Mouse (Mus musculus) heart, postnatal 25 days (tissue): ENCODE results near the gene Pax5. TPM values are rescaled to one million over a fixed set of nuclear protein-coding genes. Genes with fewer than 3 reads are reported as not detected.
A peak's percentile ranks its signal among the peaks of the same experiment; 100 is the strongest.

ENCODE experiments used
- DNase-seq: peaks from one replicate; pipeline ENCODE4 v3.0.0; 2022; ENCODE audit warnings: low spot score
- intact Hi-C: fragments of 180-260 bp; cut with DNase I; formaldehyde crosslinking; loops from one replicate; pipeline ENCODE4 v1.15.1; 2025
- total RNA-seq, 2 experiments: library from RNA; stranded (reverse); gene quantifications; 2 replicates each; pipeline ENCODE4 v1.2.3; 2021

The Pax5 gene
- total RNA-seq, 2 experiments from 2014 or later, result 0.65 to 1.1 TPM

DNA sequence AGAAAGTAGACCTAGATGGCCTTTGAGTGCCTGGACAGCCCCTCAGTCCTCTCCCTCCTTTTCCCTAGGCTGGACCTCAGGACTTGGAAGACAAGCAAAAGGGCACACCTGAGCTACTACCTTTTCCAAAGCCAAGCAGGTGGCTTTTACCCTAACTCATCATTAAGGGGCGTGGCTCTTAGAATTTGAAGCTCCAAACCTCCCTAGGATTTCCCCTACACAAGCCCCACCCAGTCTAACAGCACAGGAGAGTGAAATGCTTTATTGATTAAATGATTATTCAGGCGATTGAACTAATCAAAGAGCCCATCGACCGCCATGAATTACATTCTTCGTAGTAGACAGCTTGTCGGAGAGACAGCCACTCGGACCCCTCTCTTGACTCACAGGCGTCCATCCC lies 2.0 kb downstream of the Pax5 start:
- intact Hi-C loops, result no loop called here
- no peak for DNase-seq

DNA sequence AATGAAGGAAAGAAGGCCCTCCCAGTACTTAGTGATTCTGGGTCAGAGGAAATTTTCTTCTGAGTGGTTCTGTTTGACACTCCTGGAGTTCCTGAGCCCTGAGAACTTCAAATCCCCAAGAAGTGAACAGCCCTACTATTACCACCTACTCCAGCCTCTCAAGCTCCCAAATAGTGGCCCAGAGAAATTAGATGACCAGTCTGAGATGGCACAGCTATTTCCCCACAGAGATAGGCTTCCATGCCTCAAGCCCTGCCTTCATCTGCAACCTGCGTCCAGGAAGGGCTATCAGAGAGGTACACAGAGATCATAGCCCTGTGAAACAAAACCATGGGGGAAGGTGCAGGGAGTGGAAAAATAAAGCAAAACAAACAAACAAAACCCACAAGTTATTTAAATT lies 3.4 kb downstream of the Pax5 start:
- intact Hi-C loops, result no loop called here
- no peak for DNase-seq

DNA sequence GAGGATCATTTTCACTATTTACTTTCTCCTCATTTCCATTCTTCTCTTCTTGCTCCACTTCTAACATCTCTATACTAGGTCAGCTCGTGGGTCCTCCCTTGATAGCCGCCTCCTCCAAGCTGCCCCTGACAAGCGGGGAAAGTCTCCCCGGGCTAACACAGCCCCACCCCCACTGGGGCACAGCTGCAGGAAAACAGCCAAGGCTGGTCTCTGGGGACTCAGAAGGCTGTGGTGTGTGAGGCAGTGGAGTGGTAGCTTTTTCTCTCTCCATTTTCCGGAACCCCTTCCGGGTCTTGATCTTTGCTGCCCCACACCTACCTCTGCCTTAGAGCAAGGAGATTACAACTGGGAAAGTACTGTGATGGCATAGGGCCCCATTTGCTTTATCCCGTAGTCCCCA lies 4.3 kb downstream of the Pax5 start:
- DNase-seq, result no peak
- intact Hi-C loops, result no loop called here

DNA sequence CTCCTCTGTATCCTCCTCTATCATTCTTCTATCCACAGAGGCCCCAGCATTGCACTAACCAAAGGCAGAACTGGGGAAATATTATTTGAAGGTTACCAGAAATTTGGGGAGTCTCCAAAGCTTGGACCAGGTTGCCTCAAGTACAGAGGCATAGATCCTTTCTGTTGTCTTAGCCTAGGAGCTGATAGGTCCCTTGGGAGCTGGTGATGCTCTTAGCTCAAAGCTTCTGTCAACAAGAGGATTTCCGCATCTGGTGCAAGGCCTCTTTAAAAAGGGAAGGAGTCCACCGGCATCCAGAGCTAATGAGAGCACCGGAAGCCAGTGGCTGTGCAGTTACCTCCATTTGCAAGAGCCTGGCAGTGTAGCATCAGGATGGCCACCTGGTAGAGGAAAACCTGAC lies 5.1 kb downstream of the Pax5 start:
- DNase-seq, result no peak
- intact Hi-C loops, result no loop called here

DNA sequence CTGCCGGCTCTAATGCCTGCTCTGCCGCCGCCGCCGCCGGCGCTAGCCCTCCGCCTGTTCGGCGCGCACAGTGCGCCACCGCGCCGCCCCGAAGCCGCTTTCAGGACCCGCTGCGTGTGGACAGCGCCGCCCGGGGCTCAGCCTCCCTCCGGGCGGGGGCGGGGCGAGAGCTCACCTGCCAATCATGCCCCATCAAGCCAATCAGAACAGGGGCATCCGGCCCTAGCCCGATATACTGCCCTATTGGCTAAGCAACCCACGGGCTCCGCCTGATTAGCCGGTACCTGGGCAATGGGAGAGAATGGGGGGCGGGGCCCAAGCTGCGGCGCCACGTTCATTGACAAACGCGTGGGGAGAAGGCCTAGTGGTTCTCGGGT lies 5.9 kb downstream of the Pax5 start:
- intact Hi-C loops, result no loop called here
- DNase-seq, result peak; percentile 44

DNA sequence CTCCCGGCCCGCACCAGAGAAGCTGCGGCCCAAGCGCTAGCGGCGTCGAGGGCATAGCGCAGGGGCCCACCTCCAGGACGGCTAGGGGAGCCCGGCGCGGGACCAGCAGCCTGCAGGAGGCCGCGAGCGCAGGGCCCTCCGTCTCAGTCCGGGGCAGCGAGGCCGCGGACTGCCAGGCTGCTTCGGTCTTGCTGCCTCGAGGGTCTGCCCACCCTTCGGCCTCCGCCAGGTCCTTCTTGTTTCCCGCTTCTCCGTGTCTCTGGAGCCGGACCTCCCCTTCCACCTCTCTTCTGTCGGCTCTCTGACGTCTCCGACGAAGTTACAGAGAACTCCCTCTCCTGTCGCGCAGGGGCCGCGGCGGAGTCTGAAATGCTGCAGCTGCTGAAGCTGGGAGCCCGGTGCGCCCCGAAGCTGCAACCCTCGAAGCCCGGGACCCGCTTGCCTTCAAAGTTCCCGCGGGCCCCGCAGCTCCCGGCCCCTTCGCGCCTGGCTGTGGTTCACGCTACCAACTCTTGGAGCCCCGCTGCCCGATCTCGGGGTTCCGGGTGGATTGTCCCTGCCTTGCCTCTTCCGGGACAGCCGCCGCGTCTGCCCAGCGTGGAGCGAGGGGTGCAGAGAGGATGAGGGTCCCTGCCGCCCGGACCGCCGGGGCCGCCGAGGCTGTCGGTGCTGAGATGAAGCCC lies 6.5 kb downstream of the Pax5 start:
- DNase-seq, result no peak
- intact Hi-C loops, result no loop called here

DNA sequence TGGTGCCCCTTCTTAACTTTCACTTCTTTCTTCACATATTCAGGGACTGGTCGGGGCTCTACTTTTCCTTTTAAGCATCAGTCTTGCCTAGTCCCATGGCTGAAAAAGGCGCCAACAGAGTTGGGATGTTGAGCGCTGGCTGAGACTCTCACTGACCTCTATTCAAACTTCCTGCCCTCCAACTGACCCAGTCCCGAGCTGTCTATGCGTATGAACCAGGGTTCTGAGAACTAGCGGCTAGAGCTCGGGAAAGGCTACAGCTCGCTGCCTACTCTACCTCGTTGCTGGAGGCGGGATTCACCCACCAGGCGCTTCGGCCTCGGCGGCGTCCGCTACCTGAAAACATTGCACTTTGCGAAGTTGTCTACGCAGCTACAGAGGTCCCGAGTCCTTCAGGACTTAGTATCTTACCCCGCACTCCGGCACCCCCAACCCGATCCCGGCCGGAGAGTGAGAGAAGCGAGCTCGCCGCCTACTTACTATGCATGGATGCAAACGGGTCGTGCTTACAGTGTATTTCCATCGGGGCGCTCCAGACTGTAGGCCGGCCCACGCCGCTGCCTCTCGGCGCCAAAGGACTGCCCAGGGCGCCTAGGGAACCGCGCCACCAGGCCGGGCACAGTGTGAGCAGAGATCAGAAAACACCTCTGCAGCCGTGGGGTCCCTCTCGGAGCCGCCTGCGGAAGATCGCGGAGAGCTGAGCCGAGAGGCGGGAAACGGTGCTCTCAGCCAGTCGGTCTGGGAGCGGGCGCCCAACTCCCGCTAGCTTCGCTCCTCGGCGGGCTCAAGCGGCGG lies 7.2 kb downstream of the Pax5 start:
- DNase-seq, result no peak
- intact Hi-C loops, result no loop called here

DNA sequence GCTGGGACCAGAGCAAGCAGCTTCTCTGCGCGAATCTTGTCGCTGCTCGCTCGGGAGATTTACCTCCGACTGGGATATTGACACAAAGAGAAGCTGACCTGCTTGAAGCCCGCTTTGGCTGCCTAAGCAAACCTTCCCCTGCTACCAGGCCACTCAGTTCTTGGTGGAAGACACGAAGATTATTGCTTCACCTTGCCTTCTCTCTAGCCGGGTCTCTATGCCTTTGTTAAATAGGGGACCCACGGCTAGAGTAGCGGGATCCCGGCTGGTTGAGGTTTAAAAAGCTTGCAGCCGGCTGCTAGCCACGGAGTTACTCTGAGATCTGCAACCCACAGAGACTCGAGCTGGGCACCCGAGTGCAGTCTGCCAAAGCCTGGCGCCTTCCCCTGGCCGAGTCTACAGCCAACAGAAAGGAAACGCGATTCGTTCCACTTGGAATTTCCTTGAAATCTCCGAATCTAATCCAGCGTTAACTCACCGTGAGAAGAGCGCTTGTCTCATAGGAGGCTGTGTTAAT lies 8.2 kb downstream of the Pax5 start:
- intact Hi-C loops, result no loop called here
- DNase-seq, result no peak

DNA sequence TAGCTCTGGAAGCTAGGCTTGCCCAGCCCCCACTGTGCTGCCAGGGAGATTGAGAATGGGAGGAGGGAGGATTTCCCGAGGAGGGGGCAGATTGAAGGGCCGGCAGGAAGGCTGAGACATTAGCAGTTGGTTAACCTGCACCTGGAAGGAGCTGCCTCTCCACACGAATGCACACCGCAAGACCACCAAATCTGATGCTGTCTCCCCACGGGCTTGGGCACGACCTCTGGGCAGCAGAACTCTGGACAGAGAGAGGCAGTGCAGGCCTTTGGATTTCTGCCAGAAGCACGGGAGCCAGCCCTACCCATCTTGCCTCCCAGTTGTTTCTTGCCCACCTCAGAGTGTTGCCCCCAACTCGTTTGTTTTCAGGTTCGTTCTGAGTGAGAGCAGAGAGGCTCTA lies 8.8 kb downstream of the Pax5 start:
- intact Hi-C loops, result no loop called here
- no peak for DNase-seq

DNA sequence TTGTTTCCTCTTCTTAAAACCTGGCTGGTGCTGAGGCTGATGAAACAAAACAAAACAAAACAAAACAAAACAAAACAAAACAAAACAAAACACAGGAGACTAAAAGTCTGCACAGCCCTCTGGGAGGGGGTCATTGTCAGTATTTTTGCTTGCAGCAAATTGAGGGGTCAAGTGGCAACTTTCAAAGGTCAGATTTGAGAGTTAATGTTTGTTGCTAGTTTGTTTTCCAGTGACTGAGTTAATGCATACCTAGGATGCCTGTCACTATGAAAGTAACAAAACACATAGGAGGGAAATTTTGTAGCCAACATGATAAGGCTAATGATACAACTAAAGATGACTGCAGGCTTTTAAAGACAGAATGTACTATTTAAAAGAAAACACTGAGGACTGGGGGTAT lies 13.6 kb downstream of the Pax5 start:
- no peak for DNase-seq
- intact Hi-C loops, result no loop called here

DNA sequence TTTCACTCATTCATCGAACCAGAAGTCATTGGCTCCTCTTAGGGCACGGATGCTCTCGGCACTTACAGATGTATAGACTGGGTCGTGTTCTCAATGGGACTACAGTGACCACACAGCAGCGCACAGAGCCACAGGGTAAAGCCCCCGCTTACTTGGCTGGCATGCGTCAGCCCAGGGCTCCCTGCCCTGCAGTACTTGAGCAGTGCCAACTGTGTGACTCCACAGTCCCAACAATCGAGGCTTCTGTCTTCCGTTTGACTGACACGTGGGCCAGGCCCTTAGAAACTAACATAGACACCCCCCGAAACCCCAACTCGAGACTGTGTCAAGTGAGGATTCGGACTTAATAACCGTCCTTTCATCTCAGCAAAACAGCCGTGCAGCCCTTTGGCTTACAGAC lies 15.9 kb downstream of the Pax5 start:
- no peak for DNase-seq
- intact Hi-C loops, result no loop called here

DNA sequence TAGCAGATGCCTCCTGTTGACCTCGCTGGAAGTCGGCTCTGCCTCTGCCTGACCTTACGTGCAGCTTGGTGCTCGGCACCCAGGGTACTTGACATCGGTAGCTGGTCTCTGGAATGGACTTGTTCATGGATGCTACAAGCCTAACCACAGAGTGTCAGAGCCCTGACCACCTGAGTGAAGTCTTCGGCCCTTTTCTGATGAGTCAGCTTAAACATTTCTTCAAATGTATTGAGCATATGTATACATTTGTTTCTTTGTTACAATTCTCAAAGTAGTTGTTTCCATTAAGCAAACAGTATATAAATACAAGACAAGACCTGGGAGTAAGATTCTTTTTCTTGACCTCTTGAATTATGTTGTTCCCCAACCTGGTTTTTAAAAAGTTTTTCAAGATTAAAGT lies 24.7 kb downstream of the Pax5 start:
- DNase-seq, result no peak
- intact Hi-C loops, result no loop called here

DNA sequence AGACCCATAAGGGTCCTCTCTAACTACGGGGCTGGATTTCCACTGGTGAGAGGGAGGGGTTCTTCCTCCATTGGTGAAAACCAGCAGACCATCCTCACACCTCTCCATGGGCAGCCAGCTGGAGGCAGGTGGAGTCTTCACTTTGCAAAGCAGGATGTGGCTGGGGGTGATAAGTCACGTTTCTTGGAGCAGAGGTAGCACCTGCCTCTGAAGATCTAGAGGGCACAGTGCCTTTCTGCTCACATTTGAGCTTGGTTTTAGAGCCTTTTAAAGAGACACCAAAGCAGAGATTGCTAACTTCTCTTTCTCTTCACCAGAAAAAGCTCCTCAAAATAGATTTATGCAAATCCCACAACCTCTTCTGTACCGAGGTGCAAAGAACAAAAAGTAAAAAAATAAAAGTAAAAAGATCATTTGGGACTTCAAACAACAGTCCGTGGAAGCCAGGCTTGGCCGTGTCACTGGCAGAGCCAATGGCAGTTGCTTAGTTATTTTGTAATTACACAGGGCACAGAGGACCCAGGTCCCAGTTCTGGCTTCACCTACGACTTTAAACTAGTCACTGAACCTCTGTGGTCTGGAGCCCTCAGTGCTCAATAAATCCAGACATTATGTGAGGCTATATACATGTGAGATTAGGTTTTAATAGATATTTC lies 29.9 kb downstream of the Pax5 start:
- DNase-seq, result no peak
- intact Hi-C loops, result no loop called here

DNA sequence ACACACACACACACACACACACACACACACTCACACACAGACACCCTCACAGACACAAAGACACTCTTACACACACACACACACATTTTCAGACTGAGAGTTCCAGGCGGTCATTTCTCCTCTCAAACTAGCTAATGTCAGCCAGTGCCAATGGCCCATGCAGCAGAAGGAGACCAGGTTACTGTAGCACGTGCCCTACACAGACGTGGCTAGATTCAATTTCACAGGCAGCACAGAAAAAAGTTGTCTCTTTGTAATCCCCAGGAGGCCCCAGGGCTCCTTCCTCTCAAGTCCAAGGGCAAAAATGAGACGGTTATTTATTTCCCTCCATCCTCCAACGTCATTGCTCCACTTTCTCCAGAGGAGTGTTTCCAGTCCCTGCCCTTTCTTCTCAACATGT lies 31.6 kb downstream of the Pax5 start:
- intact Hi-C loops, result no loop called here
- no peak for DNase-seq

DNA sequence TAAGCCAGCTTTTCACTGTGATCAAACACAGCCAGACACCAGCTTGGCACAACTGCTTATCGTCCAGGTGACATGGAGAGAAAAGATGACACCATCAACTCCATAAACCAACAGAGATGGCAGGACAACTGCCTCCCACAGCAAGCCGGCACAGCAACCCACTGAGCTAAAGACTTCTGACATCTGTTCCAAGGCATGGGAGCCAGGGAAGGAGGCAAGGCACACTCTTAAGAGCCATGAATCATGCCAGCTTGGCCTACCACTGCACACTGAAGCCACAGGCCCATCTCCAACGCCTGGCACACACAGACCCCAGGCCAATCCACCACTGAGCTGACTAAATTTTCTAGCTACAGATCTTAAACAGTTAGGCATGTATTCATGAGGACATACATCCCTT lies 32.3 kb downstream of the Pax5 start:
- no peak for DNase-seq
- intact Hi-C loops, result no loop called here

DNA sequence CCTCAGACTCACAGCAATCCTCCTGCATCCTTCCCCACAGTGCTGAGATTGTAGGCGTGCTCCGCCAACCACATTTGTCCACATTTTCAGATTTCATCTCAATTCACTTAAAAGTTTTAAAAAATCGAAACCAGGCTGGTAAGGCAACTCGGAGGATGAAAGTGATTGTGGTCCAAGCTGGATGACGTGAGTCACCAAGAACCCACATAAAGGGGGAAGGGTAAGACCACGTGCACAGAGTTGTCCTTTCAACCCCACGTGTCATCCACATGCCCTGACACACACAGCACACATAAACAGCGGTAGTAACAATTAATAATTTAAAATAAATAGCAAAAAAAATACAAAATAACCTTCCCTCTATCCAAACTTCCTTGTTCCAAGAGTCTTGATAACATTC lies 35.3 kb downstream of the Pax5 start:
- intact Hi-C loops, result no loop called here
- DNase-seq, result no peak

DNA sequence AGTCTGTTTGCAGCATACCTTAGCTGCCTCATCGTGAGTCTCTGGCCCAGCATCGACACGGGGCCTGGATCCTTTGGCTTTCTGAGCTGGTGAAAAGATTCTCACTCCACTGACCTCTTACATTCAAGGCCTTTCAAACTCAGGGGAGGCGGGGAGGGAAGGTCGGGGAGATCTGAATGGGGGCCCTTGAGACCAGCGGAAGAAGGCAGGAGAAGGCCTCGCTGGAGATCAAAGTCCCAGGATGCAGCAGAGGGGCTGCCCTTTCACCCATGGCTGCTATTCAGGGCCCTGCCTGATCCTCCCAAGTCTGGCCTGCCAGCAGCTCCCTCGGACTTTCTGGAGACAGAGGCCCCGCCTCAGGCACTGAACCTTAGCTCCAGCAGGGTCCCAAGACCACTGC lies 36.6 kb downstream of the Pax5 start:
- intact Hi-C loops, result no loop called here
- no peak for DNase-seq

DNA sequence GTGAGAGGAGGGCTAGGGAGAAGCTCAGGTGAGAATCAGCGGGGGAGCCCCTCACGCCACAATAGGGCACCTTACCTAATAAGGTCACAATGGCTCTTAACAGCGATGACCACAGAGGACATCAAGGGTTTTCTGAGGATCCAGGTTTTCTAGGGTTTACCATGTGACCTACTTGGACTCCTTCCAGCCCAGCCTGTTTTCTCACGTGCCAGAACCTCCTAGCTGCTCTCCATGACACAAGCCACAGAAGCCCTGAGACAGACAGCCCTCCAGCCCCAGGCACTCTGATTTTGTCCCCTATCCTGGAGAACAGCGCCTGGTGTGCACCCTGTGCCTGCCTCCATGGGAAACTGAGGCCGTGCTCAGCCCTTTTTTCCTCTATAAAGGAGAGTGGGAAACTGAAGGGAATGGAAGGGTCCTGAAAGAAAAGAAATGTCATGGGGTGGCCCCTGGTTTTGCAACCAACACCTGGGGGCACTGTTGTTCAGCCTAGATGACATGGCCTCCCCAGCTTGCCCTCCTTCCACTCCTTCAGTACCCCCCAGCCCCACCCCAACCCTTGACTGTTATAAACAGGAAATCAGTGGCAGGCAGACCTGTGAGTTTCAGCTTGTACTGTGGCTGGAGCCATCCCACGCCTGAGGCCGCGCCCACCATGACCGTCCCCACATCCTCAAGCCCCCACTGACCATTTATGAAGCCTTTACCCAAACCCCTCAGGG lies 37.9 kb downstream of the Pax5 start:
- no peak for DNase-seq
- intact Hi-C loops, result no loop called here

DNA sequence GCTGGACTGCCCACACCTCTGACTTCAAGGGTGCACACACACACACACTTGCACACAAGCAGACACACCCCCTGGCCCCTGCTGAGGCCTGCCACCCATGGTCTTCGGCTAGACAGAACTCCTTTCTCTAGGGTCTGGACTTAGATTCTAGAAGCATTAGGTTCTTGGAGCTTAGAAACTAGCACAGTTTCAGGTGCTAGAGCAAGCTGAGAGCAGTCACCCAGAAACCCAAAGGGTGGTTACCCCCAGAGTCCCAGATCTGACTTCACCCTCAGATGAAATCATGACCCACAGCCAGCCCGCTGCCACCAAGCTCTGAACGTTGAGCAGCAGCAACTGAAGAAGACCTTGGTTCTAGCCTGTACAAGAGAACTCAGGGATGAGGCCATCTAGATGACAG lies 38.8 kb downstream of the Pax5 start:
- no peak for DNase-seq
- intact Hi-C loops, result no loop called here

DNA sequence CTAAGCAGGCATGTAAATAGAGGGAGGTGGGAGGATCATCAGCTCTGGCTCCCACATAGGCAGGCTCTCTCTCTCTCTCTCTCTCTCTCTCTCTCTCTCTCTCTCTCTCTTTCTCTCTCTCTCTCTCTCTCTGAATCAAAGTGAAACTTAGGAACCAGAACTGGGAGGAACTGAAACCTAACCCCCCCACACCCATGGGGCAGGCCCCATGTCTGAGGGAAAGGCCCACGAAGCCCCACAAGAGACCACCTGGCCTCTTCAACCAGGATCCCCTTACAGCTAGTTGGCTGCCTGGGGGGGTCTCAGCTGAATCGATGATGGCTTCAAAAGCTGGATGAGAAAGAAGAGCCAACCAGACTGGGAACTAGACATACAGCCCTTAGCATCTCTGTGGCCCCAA lies 39.3 kb downstream of the Pax5 start:
- intact Hi-C loops, result no loop called here
- DNase-seq, result no peak

DNA sequence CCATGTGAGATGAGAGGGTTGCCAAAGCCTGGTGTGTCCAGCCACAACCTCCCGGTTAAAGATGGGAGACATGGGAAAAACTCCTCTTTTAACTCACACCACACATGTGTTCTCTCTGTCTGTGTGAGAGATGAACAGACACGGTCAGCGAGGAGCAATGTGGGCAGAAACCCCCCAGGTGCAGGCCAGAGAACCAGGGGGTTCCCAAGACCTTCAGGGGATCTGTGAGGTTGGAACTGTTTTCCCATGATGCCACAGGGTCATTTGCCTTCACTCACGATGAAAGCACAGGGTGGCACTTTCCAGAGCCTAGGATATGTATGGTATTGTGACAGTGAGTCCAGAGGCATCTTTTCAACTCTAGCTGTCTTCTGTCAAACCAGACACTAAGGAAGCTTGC lies 39.9 kb downstream of the Pax5 start:
- DNase-seq, result no peak
- intact Hi-C loops, result no loop called here
